Mouse (Mus musculus) thymus, postnatal 0 days (tissue): Measurements from ENCODE around the gene Grk5. TPM values are rescaled to one million over a fixed set of nuclear protein-coding genes. Genes with fewer than 3 reads are reported as not detected.

Experiments used
- polyA plus RNA-seq: library from polyadenylated mRNA; unstranded; fragments of >200 nt; fragmentation: Nextera tagmentation; extraction: Ambion mirVana; gene quantifications from 2 replicates; pipeline ENCODE4 v1.2.1, GENCODE M21; 2015

The Grk5 gene
- polyA plus RNA-seq, 1 experiment from 2014 or later, result 2.8 TPM

Other genes with a start within 250 kb of the Grk5 start
- gene Nanos1, start 133.8 kb upstream of the Grk5 start, polyA plus RNA-seq, result 1.8 and 1.9 TPM in 2 replicates
- gene Eif3a, start 99.1 kb upstream of the Grk5 start, polyA plus RNA-seq, result 96.9 and 100 TPM in 2 replicates
- gene Fam45a, start 78.2 kb upstream of the Grk5 start, polyA plus RNA-seq, result 23.6 and 25.5 TPM in 2 replicates
- gene Sfxn4, start 28.3 kb upstream of the Grk5 start, polyA plus RNA-seq, result 4.0 and 4.3 TPM in 2 replicates
- gene Prdx3, start 15.2 kb upstream of the Grk5 start, polyA plus RNA-seq, result 120 and 131 TPM in 2 replicates